Mouse (Mus musculus) erythroblast, embryonic 14.5 days (primary cell): ENCODE data around the gene Sox9. TPM values are rescaled to one million over a fixed set of nuclear protein-coding genes. Genes with fewer than 3 reads are reported as not detected.

Source experiments
- H3K27me3 ChIP-seq: 2 replicates; pipeline ENCODE4 v1.6.1; 2012; ENCODE audit warnings: inconsistent platforms; ENCODE audit not compliant: control insufficient read depth
- H3K36me3 ChIP-seq: 2 replicates; pipeline ENCODE4 v1.6.1; 2012; ENCODE audit warnings: mild to moderate bottlenecking, inconsistent platforms; ENCODE audit not compliant: control insufficient read depth
- H3K4me1 ChIP-seq: 2 replicates; pipeline ENCODE4 v1.6.1; 2012; ENCODE audit warnings: inconsistent platforms; ENCODE audit not compliant: control insufficient read depth
- H3K4me3 ChIP-seq: replicated peaks from 2 replicates; pipeline ENCODE3; 2012; ENCODE audit warnings: moderate library complexity, mild to moderate bottlenecking, inconsistent platforms
- H3K9me3 ChIP-seq: 2 replicates; pipeline ENCODE4 v1.6.1; 2012; ENCODE audit warnings: low read length, inconsistent platforms, mixed read lengths; ENCODE audit not compliant: control insufficient read depth
- GATA1 ChIP-seq: IDR thresholded peaks from 2 replicates; pipeline ENCODE4 v1.6.1; 2012; ENCODE audit warnings: low read length, inconsistent platforms, mixed read lengths
- TAL1 ChIP-seq: IDR thresholded peaks from 3 replicates; pipeline ENCODE4 v1.6.1; 2012; ENCODE audit warnings: low read length, inconsistent platforms, mixed read lengths
- polyA plus RNA-seq: library from polyadenylated mRNA; stranded (reverse); fragments of >175 nt; gene quantifications from 2 replicates; pipeline ENCODE4 v1.2.3, GENCODE M21; 2012

Sox9 gene
- not detected in 2 replicates for polyA plus RNA-seq

DNA sequence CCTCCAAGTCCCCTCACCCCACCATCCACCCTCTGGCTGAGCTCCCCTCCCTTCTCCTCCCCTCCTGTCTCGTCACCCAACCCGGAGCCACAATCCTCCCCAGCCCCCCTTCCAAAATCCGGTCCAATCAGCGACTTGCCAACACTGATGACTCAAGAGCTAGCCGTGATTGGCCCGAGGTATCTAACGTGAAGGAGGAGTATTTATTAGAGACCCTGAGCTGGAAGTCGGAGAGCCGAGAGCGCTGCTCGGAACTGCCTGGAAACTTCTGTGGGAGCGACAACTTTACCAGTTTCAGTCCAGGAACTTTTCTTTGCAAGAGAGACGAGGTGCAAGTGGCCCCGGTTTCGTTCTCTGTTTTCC is at the start of gene Sox9:
Sox9 (plus strand) TSS at position 231 of the 363 bp plus-strand sequence.
- TF ChIP-seq TAL1, result no peak
- no peak for TF ChIP-seq GATA1
- Histone ChIP-seq H3K4me1 (no peaks in the 10 kb centered on the region), H3K27me3 (peaks cover 90% of the 10 kb centered on the region), H3K9me3 (no peaks in the 10 kb centered on the region), H3K4me3 (peak within 1 kb of the TSS; percentile 12), H3K36me3 (no peaks in the 10 kb centered on the region)

GRCm38 (mm10) chr11:112732401-112732800 is 49.6 kb upstream of the Sox9 start:
- Histone ChIP-seq H3K9me3 (peaks cover 66% of the 10 kb centered on the region), H3K4me3 (no peak overlapping the region), H3K4me1 (no peaks in the 10 kb centered on the region), H3K27me3 (no peaks in the 10 kb centered on the region), H3K36me3 (no peaks in the 10 kb centered on the region)
- TF ChIP-seq TAL1, result no peak
- TF ChIP-seq GATA1, result no peak

DNA sequence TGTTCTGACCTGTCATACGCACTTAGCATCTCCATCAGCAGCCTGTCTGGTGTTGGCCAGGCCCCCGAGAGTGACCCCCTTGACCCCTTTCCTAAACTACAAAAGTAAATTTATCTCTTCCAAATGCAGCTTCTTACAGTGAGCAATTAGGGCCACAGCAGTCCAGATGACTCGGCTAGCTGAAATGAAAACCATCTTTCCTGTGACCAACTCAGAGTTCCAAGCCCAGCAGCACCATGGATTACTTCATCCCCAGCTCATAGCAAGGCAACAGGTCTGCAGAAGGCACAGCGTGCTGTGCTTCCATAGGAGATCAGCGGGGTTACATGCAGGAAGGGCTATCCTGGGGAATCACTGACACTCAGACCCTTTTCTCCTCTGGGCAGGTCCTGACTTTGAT is 45.0 kb upstream of the Sox9 start:
- Histone ChIP-seq H3K9me3 (peaks cover 37% of the 10 kb centered on the region), H3K27me3 (no peaks in the 10 kb centered on the region), H3K4me1 (no peaks in the 10 kb centered on the region), H3K4me3 (no peak overlapping the region), H3K36me3 (no peaks in the 10 kb centered on the region)
- TF ChIP-seq GATA1 (no peak), TAL1 (no peak)

GRCm38 (mm10) chr11:112739681-112740080 is 42.3 kb upstream of the Sox9 start:
- Histone ChIP-seq H3K36me3 (no peaks in the 10 kb centered on the region), H3K4me3 (no peak overlapping the region), H3K9me3 (peaks cover 23% of the 10 kb centered on the region), H3K27me3 (no peaks in the 10 kb centered on the region), H3K4me1 (no peaks in the 10 kb centered on the region)
- TF ChIP-seq TAL1 (no peak), GATA1 (no peak)

DNA sequence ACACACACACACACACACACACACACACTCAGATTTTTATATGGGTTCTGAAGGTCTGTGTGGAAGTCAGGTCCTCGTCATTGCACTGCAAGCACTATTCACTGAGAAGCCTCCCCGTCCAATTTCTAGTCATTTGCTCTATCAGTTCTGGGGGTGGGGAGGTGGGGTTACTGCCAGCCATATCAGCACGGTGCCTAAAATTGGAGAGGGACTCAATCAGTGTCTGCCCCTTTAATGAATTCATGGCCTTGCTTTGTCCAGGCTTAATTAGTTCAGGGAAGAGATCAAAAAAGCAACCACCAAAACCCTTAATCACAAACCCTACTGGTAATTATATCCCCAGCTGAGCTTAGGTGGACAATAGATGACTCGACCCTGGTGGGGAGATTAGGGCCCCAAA is 25.5 kb upstream of the Sox9 start:
- Histone ChIP-seq H3K36me3 (no peaks in the 10 kb centered on the region), H3K9me3 (peaks cover 12% of the 10 kb centered on the region; the same call in 1 of the 2 replicates), H3K4me1 (no peaks in the 10 kb centered on the region), H3K27me3 (no peaks in the 10 kb centered on the region), H3K4me3 (no peak overlapping the region)
- TF ChIP-seq GATA1, result no peak
- TF ChIP-seq TAL1, result no peak

GRCm38 (mm10) chr11:112758056-112758455 is 24.0 kb upstream of the Sox9 start:
- Histone ChIP-seq H3K4me3 (no peak overlapping the region), H3K9me3 (peaks cover 12% of the 10 kb centered on the region; the same call in 1 of the 2 replicates)
- no peak for TF ChIP-seq TAL1
- no peak for TF ChIP-seq GATA1

GRCm38 (mm10) chr11:112766956-112767355 is 15.1 kb upstream of the Sox9 start:
- no peaks in the 10 kb centered on the region for H3K27me3 ChIP-seq
- no peak for TF ChIP-seq TAL1
- TF ChIP-seq GATA1, result no peak
- peaks cover 4% of the 10 kb centered on the region for H3K9me3 ChIP-seq
- no peaks in the 10 kb centered on the region for H3K36me3 ChIP-seq
- H3K4me3 ChIP-seq, result no peak overlapping the region
- no peaks in the 10 kb centered on the region for H3K4me1 ChIP-seq

More at GRCm38 (mm10) chr11:112758056-112758455, 24.0 kb upstream of the Sox9 start:
- Histone ChIP-seq H3K4me1 (no peaks in the 10 kb centered on the region), H3K27me3 (no peaks in the 10 kb centered on the region), H3K36me3 (no peaks in the 10 kb centered on the region)

- TF ChIP-seq GATA1 (no peak), TAL1 (no peak)
- H3K4me3 ChIP-seq, result no peak overlapping the region
- no peaks in the 10 kb centered on the region for H3K4me1 ChIP-seq
- H3K36me3 ChIP-seq, result no peaks in the 10 kb centered on the region
- H3K27me3 ChIP-seq, result no peaks in the 10 kb centered on the region
- H3K9me3 ChIP-seq, result peaks cover 4% of the 10 kb centered on the region
Measured at GRCm38 (mm10) chr11:112767531-112768041, 14.4 kb upstream of the Sox9 start.

DNA sequence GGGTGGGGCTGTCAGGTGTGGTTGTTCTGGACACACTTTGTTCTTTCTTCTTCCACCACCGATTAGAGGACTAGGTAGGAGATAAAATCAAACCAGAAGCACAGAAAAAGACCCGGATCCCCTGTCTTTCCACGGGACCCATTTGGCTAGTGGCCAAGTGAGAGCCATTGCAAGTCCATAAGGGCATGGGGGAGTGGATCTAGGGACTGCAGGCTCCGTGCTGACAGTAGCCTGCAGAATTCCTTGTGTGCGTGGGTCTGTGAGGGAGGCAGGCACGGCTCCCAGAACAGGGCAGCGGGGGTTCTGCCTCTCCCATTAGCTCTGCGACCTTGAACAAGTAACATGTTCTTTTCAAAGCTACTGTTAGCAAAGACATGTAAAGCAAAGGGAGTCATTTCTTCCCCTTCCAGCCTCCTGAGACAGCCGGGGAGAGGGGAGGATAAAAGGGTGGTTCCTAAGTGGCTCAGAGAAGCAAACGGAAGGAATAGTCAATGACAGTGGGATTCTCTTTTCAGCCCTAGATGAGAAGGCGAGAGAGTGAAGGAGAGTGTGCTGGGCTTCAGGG is 9.2 kb upstream of the Sox9 start:
- H3K27me3 ChIP-seq, result peaks cover 15% of the 10 kb centered on the region
- no peaks in the 10 kb centered on the region for H3K36me3 ChIP-seq
- H3K9me3 ChIP-seq, result no peaks in the 10 kb centered on the region; the same call in 1 of the 2 replicates
- H3K4me3 ChIP-seq, result no peak overlapping the region
- no peak for TF ChIP-seq GATA1
- TF ChIP-seq TAL1, result no peak
- H3K4me1 ChIP-seq, result no peaks in the 10 kb centered on the region

GRCm38 (mm10) chr11:112779762-112780161 is 2.3 kb upstream of the Sox9 start:
- Histone ChIP-seq H3K4me1 (no peaks in the 10 kb centered on the region), H3K36me3 (no peaks in the 10 kb centered on the region), H3K27me3 (peaks cover 84% of the 10 kb centered on the region), H3K9me3 (no peaks in the 10 kb centered on the region), H3K4me3 (no peak overlapping the region)
- TF ChIP-seq GATA1, result no peak
- no peak for TF ChIP-seq TAL1
